Mouse (Mus musculus): ENCODE data around the gene Spred2. TPM values are rescaled to one million over a fixed set of nuclear protein-coding genes. Genes with fewer than 3 reads are reported as not detected.

The Spred2 gene
- total and polyA plus RNA-seq, 2 experiments from 2014 or later = 8.7 to 16.9 TPM

DNA sequence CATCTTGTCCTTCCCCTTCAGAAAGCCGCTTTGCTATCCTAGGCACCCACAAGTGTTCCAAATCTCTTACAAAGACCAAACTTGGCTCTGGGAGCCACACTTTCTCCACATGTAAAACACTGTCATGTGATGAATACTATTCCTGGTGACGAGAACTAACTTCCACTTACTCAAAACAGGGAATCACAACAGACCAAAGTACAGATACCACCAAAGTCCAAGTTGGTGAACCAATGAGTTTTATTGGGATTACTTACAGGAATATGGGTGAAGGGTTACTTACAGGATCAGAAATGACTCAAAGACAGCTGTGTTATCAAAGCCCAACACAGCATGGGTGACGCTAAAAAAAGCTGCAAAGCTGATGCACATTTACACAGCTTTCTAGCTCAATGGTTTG lies 30.9 kb upstream of the Spred2 start:
- Histone ChIP-seq H3K4me2 (ENCODE audit: low read depth, low read length) (no peak overlapping the region), H3K9me3 (ENCODE audit: low read length) (0 out of 2 replicates have a peak, but pooled peaks cover 3% of the 10 kb centered on the region), H3K4me3 (ENCODE audit: low read length) (no peak overlapping the region), H3K36me3 (ENCODE audit: insufficient read depth, low read length) (no peaks in the 10 kb centered on the region), H3K27ac (no peak overlapping the region), H3K27me3 (ENCODE audit: insufficient read depth, low read length) (no peaks in the 10 kb centered on the region), H3K4me1 (ENCODE audit: insufficient read depth, low read length) (no peaks in the 10 kb centered on the region), H3K9ac (replicated peaks; ENCODE audit: low read length) (no peak overlapping the region)
- DNase-seq (ENCODE audit: low spot score) = peak; percentile 14
- no peak for TF ChIP-seq CTCF (IDR thresholded peaks at IDR 0.05; ENCODE audit: low read depth)
- 84% methylated on average over 3 of the region's 3 CpGs for WGBS
- no peak for ATAC-seq

DNA sequence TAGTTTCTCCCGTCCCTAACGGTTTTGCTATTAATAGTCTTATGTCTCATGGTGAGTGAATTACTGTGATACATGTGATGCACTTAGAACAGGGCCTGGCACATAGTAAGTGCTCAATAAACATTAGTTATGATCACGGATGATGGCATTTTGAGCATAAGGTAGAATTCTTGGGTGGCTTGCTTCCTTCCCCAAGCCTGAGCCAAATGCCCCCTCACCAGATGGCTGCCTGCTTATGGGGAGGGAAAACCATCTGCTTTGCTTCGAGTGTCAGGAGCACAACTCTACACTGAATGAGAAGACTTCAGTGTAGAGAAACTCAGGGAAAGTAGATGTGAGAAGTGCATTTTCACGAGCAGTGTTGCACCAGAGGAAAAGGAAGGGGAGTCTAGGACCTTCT lies 24.6 kb upstream of the Spred2 start:
- WGBS = 56% methylated on average over 5 of the region's 5 CpGs
- ATAC-seq (no peak), DNase-seq (ENCODE audit: low spot score) (peak; percentile 30)
- Histone ChIP-seq H3K27me3 (ENCODE audit: insufficient read depth, low read length) (no peaks in the 10 kb centered on the region), H3K36me3 (ENCODE audit: insufficient read depth, low read length) (no peaks in the 10 kb centered on the region), H3K4me2 (ENCODE audit: low read depth, low read length) (no peak overlapping the region), H3K4me3 (ENCODE audit: low read length) (no peak overlapping the region), H3K9me3 (ENCODE audit: low read length) (no peaks in the 10 kb centered on the region), H3K9ac (replicated peaks; ENCODE audit: low read length) (no peak overlapping the region), H3K4me1 (ENCODE audit: insufficient read depth, low read length) (no peaks in the 10 kb centered on the region), H3K27ac (no peak overlapping the region)
- no peak for TF ChIP-seq CTCF (IDR thresholded peaks at IDR 0.05; ENCODE audit: low read depth)

DNA sequence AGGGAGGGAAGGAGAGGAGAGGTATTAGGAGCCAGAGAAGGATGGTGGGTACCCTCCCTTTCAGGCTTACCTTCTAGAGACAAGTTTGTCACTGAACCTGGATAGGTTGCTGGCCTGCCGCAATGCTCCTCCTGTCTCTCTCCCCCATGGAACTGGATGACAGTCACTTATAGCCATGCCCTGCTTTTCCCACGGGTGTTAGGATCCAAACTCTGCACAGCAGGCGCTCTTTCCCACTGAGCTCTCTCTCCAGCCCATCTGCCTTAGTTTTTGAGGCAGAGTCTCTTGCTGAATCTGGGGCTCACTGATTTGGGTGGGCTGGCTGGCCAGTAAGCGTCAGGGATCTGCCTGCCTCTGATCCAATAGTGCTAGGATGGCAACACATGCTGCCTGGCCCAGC lies 23.5 kb upstream of the Spred2 start:
- H3K27ac ChIP-seq = no peak overlapping the region
- H3K9me3 ChIP-seq (ENCODE audit: low read length) = no peaks in the 10 kb centered on the region
- no peaks in the 10 kb centered on the region for H3K27me3 ChIP-seq (ENCODE audit: insufficient read depth, low read length)
- H3K4me1 ChIP-seq (ENCODE audit: insufficient read depth, low read length) = no peaks in the 10 kb centered on the region
- ATAC-seq (no peak), DNase-seq (ENCODE audit: low spot score) (no peak)
- H3K4me2 ChIP-seq (ENCODE audit: low read depth, low read length) = no peak overlapping the region
- 74% methylated on average over 4 of the region's 4 CpGs for WGBS
- no peaks in the 10 kb centered on the region for H3K36me3 ChIP-seq (ENCODE audit: insufficient read depth, low read length)
- no peak for TF ChIP-seq CTCF (IDR thresholded peaks at IDR 0.05; ENCODE audit: low read depth)
- H3K9ac ChIP-seq (replicated peaks; ENCODE audit: low read length) = no peak overlapping the region
- no peak overlapping the region for H3K4me3 ChIP-seq (ENCODE audit: low read length)

DNA sequence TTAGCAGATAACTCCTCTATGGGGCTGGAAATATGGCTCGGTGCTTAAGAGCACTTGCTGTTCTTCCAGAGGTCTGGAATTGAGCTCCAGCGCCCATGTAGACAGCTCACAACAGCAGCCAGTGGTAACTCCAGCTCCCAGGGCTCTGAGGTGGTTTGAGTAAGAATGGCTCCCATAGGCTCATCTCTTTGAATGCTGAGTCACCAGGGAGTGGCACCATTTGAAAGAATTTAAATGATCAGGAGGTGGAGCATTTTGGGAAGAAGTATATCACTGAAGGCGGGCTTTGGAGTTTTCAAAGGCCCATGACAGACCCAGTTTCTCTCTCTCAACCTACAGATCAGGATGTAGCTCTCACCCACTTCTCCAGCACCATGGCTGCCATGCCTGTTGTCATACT lies 13.0 kb upstream of the Spred2 start:
- Histone ChIP-seq H3K36me3 (ENCODE audit: insufficient read depth, low read length) (no peaks in the 10 kb centered on the region), H3K9ac (replicated peaks; ENCODE audit: low read length) (no peak overlapping the region), H3K4me1 (ENCODE audit: insufficient read depth, low read length) (no peaks in the 10 kb centered on the region), H3K4me3 (ENCODE audit: low read length) (no peak overlapping the region), H3K4me2 (ENCODE audit: low read depth, low read length) (no peak overlapping the region), H3K27me3 (ENCODE audit: insufficient read depth, low read length) (no peaks in the 10 kb centered on the region), H3K9me3 (ENCODE audit: low read length) (peaks cover 4% of the 10 kb centered on the region; the same call in 1 of the 2 replicates), H3K27ac (no peak overlapping the region)
- ATAC-seq (no peak), DNase-seq (ENCODE audit: low spot score) (no peak)
- WGBS = 91% methylated on average over 3 of the region's 3 CpGs
- TF ChIP-seq CTCF (IDR thresholded peaks at IDR 0.05; ENCODE audit: low read depth) = no peak

DNA sequence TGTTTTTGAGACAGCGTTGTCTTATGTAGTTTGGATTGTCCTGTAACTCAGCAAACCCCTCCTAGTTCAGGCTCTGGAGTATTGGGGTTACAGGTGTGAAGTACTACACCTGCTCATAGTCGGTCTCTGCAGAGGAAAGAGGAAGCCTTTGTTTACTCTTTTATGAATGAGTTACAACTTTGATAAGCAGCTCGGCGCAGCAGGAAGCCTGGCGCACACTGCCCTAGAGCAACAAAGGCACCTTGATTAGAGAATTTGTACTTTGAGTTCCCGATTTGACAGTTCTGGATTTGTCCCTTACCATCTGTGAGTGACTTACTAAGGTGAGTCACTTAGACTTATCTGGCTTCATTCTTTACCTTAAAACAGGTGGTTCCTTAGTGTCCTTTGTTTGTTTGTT lies 12.0 kb upstream of the Spred2 start:
- peaks cover under 1% of the 10 kb centered on the region; the same call in 1 of the 2 replicates for H3K9me3 ChIP-seq (ENCODE audit: low read length)
- no peak overlapping the region for H3K4me3 ChIP-seq (ENCODE audit: low read length)
- TF ChIP-seq CTCF (IDR thresholded peaks at IDR 0.05; ENCODE audit: low read depth) = no peak
- H3K27me3 ChIP-seq (ENCODE audit: insufficient read depth, low read length) = no peaks in the 10 kb centered on the region
- no peaks in the 10 kb centered on the region for H3K36me3 ChIP-seq (ENCODE audit: insufficient read depth, low read length)
- H3K4me1 ChIP-seq (ENCODE audit: insufficient read depth, low read length) = no peaks in the 10 kb centered on the region
- no peak overlapping the region for H3K4me2 ChIP-seq (ENCODE audit: low read depth, low read length)
- 89% methylated on average over 6 of the region's 6 CpGs for WGBS
- H3K9ac ChIP-seq (replicated peaks; ENCODE audit: low read length) = no peak overlapping the region
- DNase-seq (ENCODE audit: low spot score) = no peak
- ATAC-seq = no peak
- H3K27ac ChIP-seq = no peak overlapping the region

DNA sequence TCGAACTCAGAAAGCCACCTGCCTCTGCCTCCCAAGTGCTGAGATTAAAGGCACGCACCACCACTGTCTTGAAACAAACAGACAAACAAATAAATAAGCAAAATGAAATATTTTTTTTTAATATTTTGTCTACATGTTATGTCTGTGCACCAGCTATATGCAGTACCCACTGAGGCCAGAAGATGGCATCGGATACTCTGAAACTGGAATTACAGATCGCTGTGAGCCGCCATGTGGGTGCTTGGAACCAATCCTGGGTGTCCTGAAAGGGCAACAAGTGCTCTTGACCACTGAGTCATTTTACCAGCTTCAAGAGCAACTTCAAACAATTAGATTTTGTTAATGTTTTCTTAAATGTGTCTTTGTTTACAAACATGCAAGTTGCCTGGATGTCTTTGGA lies 11.5 kb upstream of the Spred2 start:
- H3K4me3 ChIP-seq (ENCODE audit: low read length) = no peak overlapping the region
- no peak overlapping the region for H3K4me2 ChIP-seq (ENCODE audit: low read depth, low read length)
- no peaks in the 10 kb centered on the region for H3K36me3 ChIP-seq (ENCODE audit: insufficient read depth, low read length)
- peak; percentile 17; the same call in 1 of the 2 replicates for TF ChIP-seq CTCF (IDR thresholded peaks at IDR 0.05; ENCODE audit: low read depth)
- H3K4me1 ChIP-seq (ENCODE audit: insufficient read depth, low read length) = no peaks in the 10 kb centered on the region; the same call in 1 of the 2 replicates
- H3K27me3 ChIP-seq (ENCODE audit: insufficient read depth, low read length) = no peaks in the 10 kb centered on the region
- DNase-seq (ENCODE audit: low spot score) = no peak
- no peak overlapping the region for H3K27ac ChIP-seq
- no peak overlapping the region for H3K9ac ChIP-seq (replicated peaks; ENCODE audit: low read length)
- WGBS = 95% methylated on average over 5 of the region's 5 CpGs
- ATAC-seq = no peak
- no peaks in the 10 kb centered on the region; the same call in 1 of the 2 replicates for H3K9me3 ChIP-seq (ENCODE audit: low read length)

DNA sequence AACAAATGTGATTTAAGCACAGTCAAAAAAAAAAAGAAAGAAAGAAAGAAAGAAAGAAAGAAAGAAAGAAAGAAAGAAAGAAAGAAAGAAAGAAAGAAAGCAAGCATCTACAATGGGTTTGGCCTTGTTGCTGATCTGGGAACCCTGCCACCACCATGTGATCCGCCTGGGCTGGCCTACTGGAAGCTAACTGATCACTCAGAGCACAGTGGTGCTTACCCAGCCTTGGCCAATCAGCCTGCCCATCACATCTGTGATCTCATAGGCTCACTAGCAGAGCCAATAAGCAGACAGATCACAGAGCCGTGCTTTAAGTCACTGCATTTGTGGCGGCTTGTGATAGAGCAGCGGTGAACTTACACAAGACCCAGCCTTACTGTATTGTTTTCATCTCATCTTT lies 10.4 kb upstream of the Spred2 start:
- ATAC-seq = no peak
- Histone ChIP-seq H3K27ac (no peak overlapping the region), H3K4me3 (ENCODE audit: low read length) (no peak overlapping the region), H3K27me3 (ENCODE audit: insufficient read depth, low read length) (no peaks in the 10 kb centered on the region), H3K9me3 (ENCODE audit: low read length) (no peaks in the 10 kb centered on the region), H3K9ac (replicated peaks; ENCODE audit: low read length) (no peak overlapping the region), H3K4me1 (ENCODE audit: insufficient read depth, low read length) (peaks cover 6% of the 10 kb centered on the region; the same call in 1 of the 2 replicates), H3K4me2 (ENCODE audit: low read depth, low read length) (no peak overlapping the region), H3K36me3 (ENCODE audit: insufficient read depth, low read length) (no peaks in the 10 kb centered on the region)
- no peak for TF ChIP-seq CTCF (IDR thresholded peaks at IDR 0.05; ENCODE audit: low read depth)
- no peak for DNase-seq (ENCODE audit: low spot score)
- whole genome bisulfite sequencing = 89% methylated on average over 4 of the region's 4 CpGs
